Mouse (Mus musculus) limb, embryonic 13.5 days (tissue): ENCODE measurements around the gene Ky. TPM values are rescaled to one million over a fixed set of nuclear protein-coding genes. Genes with fewer than 3 reads are reported as not detected.

Experiments
- ATAC-seq: fragments of 200-750 bp; cut with Nextera tagmentation; 2 replicates; pipeline ENCODE4 v1.8.0; 2017; ENCODE audit warnings: low read depth, moderate number of reproducible peaks, moderate TSS enrichment; ENCODE audit not compliant: low FRiP score
- H3K27ac ChIP-seq: fragments of 300-500 bp; sonication (generic); 2 replicates; pipeline ENCODE4 v1.5.1; 2015; ENCODE audit warnings: inconsistent platforms, mild to moderate bottlenecking, moderate library complexity
- H3K27me3 ChIP-seq: fragments of 300-500 bp; sonication (generic); 2 replicates; pipeline ENCODE4 v1.6.1; 2015; ENCODE audit warnings: mild to moderate bottlenecking, inconsistent platforms
- H3K36me3 ChIP-seq: fragments of 300-500 bp; sonication (generic); 2 replicates; pipeline ENCODE4 v1.6.1; 2015; ENCODE audit warnings: inconsistent platforms, mild to moderate bottlenecking, moderate library complexity
- H3K4me1 ChIP-seq: fragments of 300-500 bp; sonication (generic); 2 replicates; pipeline ENCODE4 v1.6.1; 2015; ENCODE audit warnings: inconsistent platforms
- H3K4me2 ChIP-seq: fragments of 300-500 bp; sonication (generic); replicated peaks from 2 replicates; pipeline ENCODE4 v1.6.1; 2015; ENCODE audit warnings: inconsistent platforms, mild to moderate bottlenecking, moderate library complexity
- H3K4me3 ChIP-seq: fragments of 300-500 bp; sonication (generic); 2 replicates; pipeline ENCODE4 v1.5.1; 2015; ENCODE audit warnings: moderate library complexity, mild to moderate bottlenecking, inconsistent platforms
- H3K9ac ChIP-seq: fragments of 300-500 bp; sonication (generic); 2 replicates; pipeline ENCODE4 v1.6.1; 2015; ENCODE audit warnings: mild to moderate bottlenecking, inconsistent platforms
- H3K9me3 ChIP-seq: fragments of 300-500 bp; sonication (generic); 2 replicates; pipeline ENCODE4 v1.6.1; 2016; ENCODE audit warnings: inconsistent platforms
- WGBS: fragments of 180-500 bp; shearing (Covaris S2); methylation state at CpG from one replicate; pipeline ENCODE4 v1.1.7; 2015; 5-methylcytosine and 5-hydroxymethylcytosine counted together
- polyA plus RNA-seq: library from polyadenylated mRNA; unstranded; fragments of >200 nt; fragmentation: Nextera tagmentation; extraction: Ambion mirVana; gene quantifications from 2 replicates; pipeline ENCODE4 v1.2.1, GENCODE M21; 2015

The Ky gene
- polyA plus RNA-seq, 1 experiment from 2014 or later: 0.39 TPM

- no peak overlapping the region for H3K27ac ChIP-seq
- 81% methylated on average over 12 of the region's 12 CpGs for WGBS
- peaks cover 32% of the 10 kb centered on the region for H3K36me3 ChIP-seq
- H3K4me1 ChIP-seq: peaks cover 4% of the 10 kb centered on the region; the same call in 1 of the 2 replicates
- no peaks in the 10 kb centered on the region for H3K27me3 ChIP-seq
- H3K4me3 ChIP-seq: no peak overlapping the region
- no peaks in the 10 kb centered on the region for H3K9me3 ChIP-seq
- no peak overlapping the region for H3K4me2 ChIP-seq
- no peak overlapping the region for H3K9ac ChIP-seq
- ATAC-seq: no peak
Observed at GRCm38 (mm10) chr9:102581921-102582469, 76.4 kb downstream of the Ky start.

GRCm38 (mm10) chr9:102587347-102587746, 81.8 kb downstream of the Ky start:
- no peaks in the 10 kb centered on the region for H3K27me3 ChIP-seq
- no peak overlapping the region for H3K4me2 ChIP-seq
- no peaks in the 10 kb centered on the region for H3K4me1 ChIP-seq
- no peak for ATAC-seq
- H3K27ac ChIP-seq: no peak overlapping the region
- WGBS: 72% methylated on average over 5 of the region's 5 CpGs
- no peak overlapping the region for H3K9ac ChIP-seq
- no peak overlapping the region for H3K4me3 ChIP-seq
- no peaks in the 10 kb centered on the region for H3K9me3 ChIP-seq
- H3K36me3 ChIP-seq: peaks cover 52% of the 10 kb centered on the region

GRCm38 (mm10) chr9:102594667-102595393, 89.3 kb downstream of the Ky start:
- Histone ChIP-seq H3K4me1 (peaks cover 3% of the 10 kb centered on the region; the same call in 1 of the 2 replicates), H3K4me3 (no peak overlapping the region), H3K4me2 (no peak overlapping the region), H3K27me3 (no peaks in the 10 kb centered on the region), H3K36me3 (peaks cover 41% of the 10 kb centered on the region), H3K9me3 (no peaks in the 10 kb centered on the region), H3K27ac (no peak overlapping the region; the same call in 1 of the 2 replicates), H3K9ac (no peak overlapping the region)
- no peak for ATAC-seq
- 65% methylated on average over 6 of the region's 6 CpGs for WGBS

Other genes starting within 250 kb of the Ky start
- gene Ephb1, start 151.1 kb upstream of the Ky start, polyA plus RNA-seq: 3.9 and 4.2 TPM in 2 replicates
- 168 and 184 TPM in 2 replicates for gene Anapc13, start 120.5 kb downstream of the Ky start, polyA plus RNA-seq
- gene Cep63, start 120.8 kb downstream of the Ky start, polyA plus RNA-seq: 48.2 and 54.2 TPM in 2 replicates
- 66.8 and 71.3 TPM in 2 replicates for gene Amotl2, start 210.9 kb downstream of the Ky start, polyA plus RNA-seq